Mouse (Mus musculus): Measurements from ENCODE around the gene Cage1.

- TF ChIP-seq CTCF (IDR thresholded peaks at IDR 0.05) (no peak), EP300 (IDR thresholded peaks at IDR 0.05) (no peak)
Observed at GRCm38 (mm10) chr13:37993704-37994404, 43.0 kb downstream of the Cage1 start, which contains the start of gene Ssr1.
